Mouse (Mus musculus): ENCODE measurements around the gene Cd2ap. TPM values are rescaled to one million over a fixed set of nuclear protein-coding genes. Genes with fewer than 3 reads are reported as not detected.

Gene Cd2ap
- total RNA-seq, 1 experiment: 62.3 TPM

- H3K9me3 ChIP-seq (ENCODE audit: control insufficient read depth, insufficient read depth, low read depth, low read length): no peaks in the 10 kb centered on the region
- H3K9ac ChIP-seq (ENCODE audit: insufficient read depth, low read depth, low read length, poor library complexity, severe bottlenecking): no peak overlapping the region
- H3K4me1 ChIP-seq (ENCODE audit: control insufficient read depth in 2 of 2, insufficient read depth in 2 of 2, low read length in 2 of 2, poor library complexity in 1 of 2): peaks cover 0 to 9% of the 10 kb centered on the region in 2 experiments; a peak in 2 of 4 replicates
- no peak overlapping the region for H3K27ac ChIP-seq (ENCODE audit: insufficient read depth, low read depth, low read length, poor library complexity, severe bottlenecking)
- H3K36me3 ChIP-seq (ENCODE audit: control insufficient read depth, insufficient read depth, low read length, poor library complexity, severe bottlenecking): no peaks in the 10 kb centered on the region
- DNase-seq (ENCODE audit: low read depth, low spot score): no peak
- no peak overlapping the region for H3K4me3 ChIP-seq (ENCODE audit: insufficient read depth in 1 of 2, low read depth in 1 of 2, low read length in 2 of 2, poor library complexity in 1 of 2, severe bottlenecking in 1 of 2)
- in situ Hi-C loops (cut with MboI; ENCODE audit: low sequenced_read_pairs in 2 of 2, unreplicated experiment in 2 of 2): no loop called here
- TF ChIP-seq HCFC1 (IDR thresholded peaks at IDR 0.05; ENCODE audit: borderline replicate concordance, insufficient read depth, low read length): no peak
- no peak for TF ChIP-seq ZNF384 (IDR thresholded peaks at IDR 0.05; ENCODE audit: low read depth, low read length)
- TF ChIP-seq MAFK (IDR thresholded peaks at IDR 0.05; ENCODE audit: insufficient read depth, low read depth, low read length): no peak
Measured at GRCm38 (mm10) chr17:42912193-42912592, 35.7 kb upstream of the Cd2ap start.

- H3K27ac ChIP-seq (ENCODE audit: insufficient read depth, low read depth, low read length, poor library complexity, severe bottlenecking): no peak overlapping the region
- H3K9me3 ChIP-seq (ENCODE audit: control insufficient read depth, insufficient read depth, low read depth, low read length): no peaks in the 10 kb centered on the region
- no peak overlapping the region for H3K4me3 ChIP-seq (ENCODE audit: insufficient read depth in 1 of 2, low read depth in 1 of 2, low read length in 2 of 2, poor library complexity in 1 of 2, severe bottlenecking in 1 of 2)
- no peak for DNase-seq (ENCODE audit: low read depth, low spot score)
- no peak overlapping the region for H3K9ac ChIP-seq (ENCODE audit: insufficient read depth, low read depth, low read length, poor library complexity, severe bottlenecking)
- no peaks in the 10 kb centered on the region for H3K36me3 ChIP-seq (ENCODE audit: control insufficient read depth, insufficient read depth, low read length, poor library complexity, severe bottlenecking)
- in situ Hi-C loops (cut with MboI; ENCODE audit: low sequenced_read_pairs in 2 of 2, unreplicated experiment in 2 of 2): no loop called here
- TF ChIP-seq MAFK (IDR thresholded peaks at IDR 0.05; ENCODE audit: insufficient read depth, low read depth, low read length): no peak
- no peak for TF ChIP-seq ZNF384 (IDR thresholded peaks at IDR 0.05; ENCODE audit: low read depth, low read length)
- TF ChIP-seq HCFC1 (IDR thresholded peaks at IDR 0.05; ENCODE audit: borderline replicate concordance, insufficient read depth, low read length): no peak
- TF ChIP-seq CHD2 (IDR thresholded peaks at IDR 0.05; ENCODE audit: low read depth, low read length): no peak
- no peak for TF ChIP-seq ZC3H11A (IDR thresholded peaks at IDR 0.05; ENCODE audit: borderline replicate concordance, low read depth, low read length)
- peaks cover 0 to 9% of the 10 kb centered on the region in 2 experiments; a peak in 2 of 4 replicates for H3K4me1 ChIP-seq (ENCODE audit: control insufficient read depth in 2 of 2, insufficient read depth in 2 of 2, low read length in 2 of 2, poor library complexity in 1 of 2)
Measured at GRCm38 (mm10) chr17:42910476-42910875, 34.0 kb upstream of the Cd2ap start.

- in situ Hi-C loops (cut with MboI; ENCODE audit: low sequenced_read_pairs in 2 of 2, unreplicated experiment in 2 of 2): no loop called here
- TF ChIP-seq HCFC1 (IDR thresholded peaks at IDR 0.05; ENCODE audit: borderline replicate concordance, insufficient read depth, low read length) (no peak), CHD2 (IDR thresholded peaks at IDR 0.05; ENCODE audit: low read depth, low read length) (no peak), ZC3H11A (IDR thresholded peaks at IDR 0.05; ENCODE audit: borderline replicate concordance, low read depth, low read length) (no peak), ZNF384 (IDR thresholded peaks at IDR 0.05; ENCODE audit: low read depth, low read length) (no peak), MAFK (IDR thresholded peaks at IDR 0.05; ENCODE audit: insufficient read depth, low read depth, low read length) (no peak)
- Histone ChIP-seq H3K9ac (ENCODE audit: insufficient read depth, low read depth, low read length, poor library complexity, severe bottlenecking) (no peak overlapping the region), H3K4me1 (ENCODE audit: control insufficient read depth in 2 of 2, insufficient read depth in 2 of 2, low read length in 2 of 2, poor library complexity in 1 of 2) (peaks cover 0 to 9% of the 10 kb centered on the region in 2 experiments; a peak in 2 of 4 replicates), H3K4me3 (ENCODE audit: insufficient read depth in 1 of 2, low read depth in 1 of 2, low read length in 2 of 2, poor library complexity in 1 of 2, severe bottlenecking in 1 of 2) (no peak overlapping the region), H3K36me3 (ENCODE audit: control insufficient read depth, insufficient read depth, low read length, poor library complexity, severe bottlenecking) (no peaks in the 10 kb centered on the region), H3K9me3 (ENCODE audit: control insufficient read depth, insufficient read depth, low read depth, low read length) (no peaks in the 10 kb centered on the region), H3K27ac (ENCODE audit: insufficient read depth, low read depth, low read length, poor library complexity, severe bottlenecking) (no peak overlapping the region)
- no peak for DNase-seq (ENCODE audit: low read depth, low spot score)
Measured at GRCm38 (mm10) chr17:42909376-42909775, 32.9 kb upstream of the Cd2ap start.

GRCm38 (mm10) chr17:42908744-42909370 is 32.4 kb upstream of the Cd2ap start:
- H3K4me3 ChIP-seq (ENCODE audit: insufficient read depth in 1 of 2, low read depth in 1 of 2, low read length in 2 of 2, poor library complexity in 1 of 2, severe bottlenecking in 1 of 2): no peak overlapping the region
- in situ Hi-C loops (cut with MboI; ENCODE audit: low sequenced_read_pairs in 2 of 2, unreplicated experiment in 2 of 2): no loop called here
- no peak for TF ChIP-seq ZNF384 (IDR thresholded peaks at IDR 0.05; ENCODE audit: low read depth, low read length)
- no peak for TF ChIP-seq ZC3H11A (IDR thresholded peaks at IDR 0.05; ENCODE audit: borderline replicate concordance, low read depth, low read length)
- no peak for TF ChIP-seq MAFK (IDR thresholded peaks at IDR 0.05; ENCODE audit: insufficient read depth, low read depth, low read length)
- no peak for TF ChIP-seq CHD2 (IDR thresholded peaks at IDR 0.05; ENCODE audit: low read depth, low read length)
- TF ChIP-seq HCFC1 (IDR thresholded peaks at IDR 0.05; ENCODE audit: borderline replicate concordance, insufficient read depth, low read length): no peak
- DNase-seq (ENCODE audit: low read depth, low spot score): no peak
- no peaks in the 10 kb centered on the region for H3K36me3 ChIP-seq (ENCODE audit: control insufficient read depth, insufficient read depth, low read length, poor library complexity, severe bottlenecking)
- H3K27ac ChIP-seq (ENCODE audit: insufficient read depth, low read depth, low read length, poor library complexity, severe bottlenecking): no peak overlapping the region
- H3K9me3 ChIP-seq (ENCODE audit: control insufficient read depth, insufficient read depth, low read depth, low read length): no peaks in the 10 kb centered on the region
- no peak overlapping the region for H3K9ac ChIP-seq (ENCODE audit: insufficient read depth, low read depth, low read length, poor library complexity, severe bottlenecking)
- H3K4me1 ChIP-seq (ENCODE audit: control insufficient read depth in 2 of 2, insufficient read depth in 2 of 2, low read length in 2 of 2, poor library complexity in 1 of 2): peaks cover 0 to 9% of the 10 kb centered on the region in 2 experiments; a peak in 2 of 4 replicates

All from ES-E14 (cell line).